Mouse (Mus musculus) neural tube, embryonic 14.5 days (tissue): ENCODE results near the gene Slc25a42. TPM values are rescaled to one million over a fixed set of nuclear protein-coding genes. Genes with fewer than 3 reads are reported as not detected.
"Not testable (repeated sequence)": the region's sequence is repeated elsewhere in the genome, so short reads cannot be mapped to it uniquely, and the experiment has no call there.

Source experiments
- ATAC-seq: fragments of 200-750 bp; cut with Nextera tagmentation; 2 replicates; pipeline ENCODE4 v1.8.0; 2017; ENCODE audit warnings: low read depth, mild to moderate bottlenecking, moderate TSS enrichment, moderate library complexity
- H3K27ac ChIP-seq: fragments of 300-500 bp; sonication (generic); 2 replicates; pipeline ENCODE4 v1.5.1; 2014; ENCODE audit warnings: low read depth, mild to moderate bottlenecking, control low read depth, low read length, moderate library complexity, mixed read lengths
- H3K27me3 ChIP-seq: fragments of 300-500 bp; sonication (generic); 2 replicates; pipeline ENCODE4 v1.6.1; 2014; ENCODE audit warnings: low read length; ENCODE audit not compliant: control insufficient read depth, insufficient read depth
- H3K36me3 ChIP-seq: fragments of 300-500 bp; sonication (generic); 2 replicates; pipeline ENCODE4 v1.6.1; 2014; ENCODE audit warnings: low read length, mixed read lengths; ENCODE audit not compliant: control insufficient read depth, insufficient read depth
- H3K4me1 ChIP-seq: fragments of 300-500 bp; sonication (generic); 2 replicates; pipeline ENCODE4 v1.6.1; 2014; ENCODE audit warnings: low read length; ENCODE audit not compliant: control insufficient read depth, insufficient read depth
- H3K4me2 ChIP-seq: fragments of 300-500 bp; sonication (generic); 2 replicates; pipeline ENCODE4 v1.6.1; 2014; ENCODE audit warnings: mild to moderate bottlenecking, low read depth, low read length, control low read depth
- H3K4me3 ChIP-seq: fragments of 300-500 bp; sonication (generic); 2 replicates; pipeline ENCODE4 v1.5.1; 2014; ENCODE audit warnings: low read depth, low read length, control low read depth, mixed read lengths
- H3K9ac ChIP-seq: fragments of 300-500 bp; sonication (generic); replicated peaks from 2 replicates; pipeline ENCODE4 v1.6.1; 2014; ENCODE audit warnings: low read depth, mild to moderate bottlenecking, control low read depth, low read length, mixed read lengths
- H3K9me3 ChIP-seq: fragments of 300-500 bp; sonication (generic); 2 replicates; pipeline ENCODE4 v1.6.1; 2016; ENCODE audit warnings: low read length; ENCODE audit not compliant: control insufficient read depth
- WGBS: fragments of 180-500 bp; shearing (Covaris S2); extraction: QIAGEN DNeasy Blood & Tissue Kit; methylation state at CpG from one replicate; pipeline ENCODE4 v1.1.7; 2014; 5-methylcytosine and 5-hydroxymethylcytosine counted together
- polyA plus RNA-seq: library from polyadenylated mRNA; unstranded; fragments of >200 nt; fragmentation: Nextera tagmentation; extraction: Ambion mirVana; gene quantifications from 2 replicates; pipeline ENCODE4 v1.2.1, GENCODE M21; 2014

The Slc25a42 gene
- polyA plus RNA-seq, 1 experiment from 2014 or later = 10.0 TPM

- Histone ChIP-seq H3K9me3 (no peaks in the 10 kb centered on the region), H3K4me1 (no peaks in the 10 kb centered on the region), H3K27me3 (no peaks in the 10 kb centered on the region), H3K4me2 (no peak overlapping the region), H3K9ac (no peak overlapping the region), H3K27ac (no peak overlapping the region), H3K4me3 (no peak overlapping the region), H3K36me3 (peaks cover 19% of the 10 kb centered on the region)
- WGBS = 65% methylated on average over 5 of the region's 5 CpGs
- ATAC-seq = no peak
Observed at GRCm38 (mm10) chr8:70219107-70219684, 7.1 kb upstream of the Slc25a42 start.

DNA sequence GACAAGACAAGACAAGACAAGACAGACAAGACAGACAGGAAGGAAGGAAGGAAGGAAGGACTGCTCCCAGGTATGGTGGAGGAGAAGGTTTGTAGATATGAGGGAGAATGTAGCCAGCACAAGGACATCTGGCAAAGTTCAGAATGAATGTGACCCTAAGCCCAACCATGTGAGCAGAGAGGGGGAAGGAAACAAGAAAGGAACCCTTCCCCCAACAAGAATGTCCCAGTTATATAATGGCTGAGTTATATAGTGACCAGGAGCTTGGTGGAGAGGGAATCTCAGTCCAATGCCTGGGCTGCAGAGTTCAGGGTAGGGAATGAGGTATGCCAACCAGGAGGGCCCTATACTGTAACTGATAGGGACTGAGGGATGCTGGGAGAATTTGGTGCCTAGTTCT is 5.3 kb upstream of the Slc25a42 start:
- no peak overlapping the region for H3K9ac ChIP-seq
- H3K4me2 ChIP-seq = no peak overlapping the region
- no peak for ATAC-seq
- no peaks in the 10 kb centered on the region for H3K27me3 ChIP-seq
- H3K27ac ChIP-seq = no peak overlapping the region
- no peaks in the 10 kb centered on the region for H3K9me3 ChIP-seq
- peaks cover 6% of the 10 kb centered on the region; the same call in 1 of the 2 replicates for H3K36me3 ChIP-seq
- no peak overlapping the region for H3K4me3 ChIP-seq
- no peaks in the 10 kb centered on the region for H3K4me1 ChIP-seq

GRCm38 (mm10) chr8:70216566-70216965 is 4.5 kb upstream of the Slc25a42 start:
- Histone ChIP-seq H3K27ac (no peak overlapping the region), H3K4me3 (no peak overlapping the region), H3K36me3 (no peaks in the 10 kb centered on the region), H3K4me1 (no peaks in the 10 kb centered on the region), H3K9me3 (no peaks in the 10 kb centered on the region), H3K9ac (no peak overlapping the region), H3K27me3 (no peaks in the 10 kb centered on the region), H3K4me2 (no peak overlapping the region)
- WGBS = 75% methylated on average over 1 of the region's 1 CpGs
- ATAC-seq = no peak

DNA sequence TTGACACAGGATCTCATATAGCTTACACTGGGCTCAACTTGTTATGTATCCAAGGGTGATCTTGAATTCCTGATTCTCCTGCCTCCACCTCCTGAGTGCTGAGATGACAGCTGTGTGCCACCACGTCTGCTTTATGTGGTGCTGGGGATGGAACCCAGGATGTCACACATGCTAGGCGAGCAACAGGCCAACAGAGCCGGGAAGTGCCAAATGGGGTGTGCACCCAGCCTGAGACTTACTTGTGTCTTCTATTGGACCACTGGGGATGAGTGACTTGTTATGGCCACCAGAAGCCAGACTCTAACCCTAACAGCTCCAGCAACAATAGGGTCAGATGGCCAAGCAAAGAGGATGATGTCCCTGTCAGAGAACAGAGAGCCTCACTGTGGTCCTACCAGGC is 4.1 kb upstream of the Slc25a42 start:
- WGBS = 77% methylated on average over 3 of the region's 3 CpGs
- not testable (repeated sequence) for H3K4me2 ChIP-seq, H3K27ac ChIP-seq

DNA sequence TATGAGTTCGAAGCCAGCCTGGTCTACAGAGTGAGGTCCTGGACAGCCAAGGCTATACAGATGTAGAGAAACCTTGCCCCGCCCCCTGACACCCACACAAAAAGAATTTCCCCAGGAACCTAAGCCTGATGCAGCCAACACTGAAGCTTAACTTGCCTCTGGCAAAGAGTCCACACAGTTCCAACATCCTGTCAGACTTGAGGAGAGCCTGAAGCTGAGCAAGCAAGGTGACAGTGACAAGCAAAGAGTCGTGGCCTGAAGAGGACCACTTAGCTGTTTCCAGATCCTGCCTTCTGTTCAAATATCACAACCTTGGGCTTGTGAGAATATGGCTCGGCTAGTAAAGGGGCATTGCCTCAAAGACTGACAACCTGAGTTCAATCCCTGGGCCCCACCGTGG is 3.0 kb upstream of the Slc25a42 start:
- Histone ChIP-seq H3K4me3 (no peak overlapping the region), H3K27me3 (no peaks in the 10 kb centered on the region), H3K4me2 (no peak overlapping the region), H3K27ac (no peak overlapping the region), H3K36me3 (no peaks in the 10 kb centered on the region), H3K9ac (no peak overlapping the region), H3K4me1 (peaks cover 4% of the 10 kb centered on the region; the same call in 1 of the 2 replicates), H3K9me3 (no peaks in the 10 kb centered on the region)
- WGBS = 68% methylated on average over 5 of the region's 5 CpGs
- no peak for ATAC-seq

More for the DNA sequence above, 4.1 kb upstream of the Slc25a42 start:
- H3K9me3 ChIP-seq, ATAC-seq, H3K4me3 ChIP-seq, H3K9ac ChIP-seq, H3K27me3 ChIP-seq, H3K4me1 ChIP-seq, H3K36me3 ChIP-seq: not testable (repeated sequence)

GRCm38 (mm10) chr8:70214411-70214810 is 2.3 kb upstream of the Slc25a42 start:
- 67% methylated on average over 3 of the region's 3 CpGs for WGBS
- Histone ChIP-seq H3K4me2 (no peak overlapping the region), H3K27me3 (no peaks in the 10 kb centered on the region)

GRCm38 (mm10) chr8:70211726-70212111 is 386 bp downstream of the Slc25a42 start:
- Histone ChIP-seq H3K9me3 (no peaks in the 10 kb centered on the region), H3K27ac (peak overlapping the region; percentile 39; the same call in 1 of the 2 replicates), H3K27me3 (no peaks in the 10 kb centered on the region), H3K4me3 (peak overlapping the region; percentile 64), H3K9ac (peak overlapping the region; percentile 63), H3K36me3 (no peaks in the 10 kb centered on the region), H3K4me1 (peaks cover 4% of the 10 kb centered on the region; the same call in 1 of the 2 replicates), H3K4me2 (peak overlapping the region; percentile 92)
- ATAC-seq = no peak
- WGBS = 3% methylated on average over 31 of the region's 31 CpGs

More at GRCm38 (mm10) chr8:70214411-70214810, 2.3 kb upstream of the Slc25a42 start:
- ATAC-seq = no peak
- no peaks in the 10 kb centered on the region for H3K9me3 ChIP-seq
- no peak overlapping the region for H3K27ac ChIP-seq
- no peak overlapping the region for H3K9ac ChIP-seq
- H3K4me1 ChIP-seq = peaks cover 4% of the 10 kb centered on the region; the same call in 1 of the 2 replicates
- no peaks in the 10 kb centered on the region for H3K36me3 ChIP-seq
- H3K4me3 ChIP-seq = no peak overlapping the region

GRCm38 (mm10) chr8:70211275-70211674 is 830 bp downstream of the Slc25a42 start:
- H3K4me3 ChIP-seq = peak overlapping the region; percentile 64
- no peak overlapping the region for H3K27ac ChIP-seq
- ATAC-seq = no peak
- WGBS = 68% methylated on average over 1 of the region's 1 CpGs
- H3K36me3 ChIP-seq = no peaks in the 10 kb centered on the region
- no peaks in the 10 kb centered on the region for H3K27me3 ChIP-seq
- H3K4me2 ChIP-seq = peak overlapping the region; percentile 92
- peak overlapping the region; percentile 63 for H3K9ac ChIP-seq
- peaks cover 4% of the 10 kb centered on the region; the same call in 1 of the 2 replicates for H3K4me1 ChIP-seq
- H3K9me3 ChIP-seq = no peaks in the 10 kb centered on the region

DNA sequence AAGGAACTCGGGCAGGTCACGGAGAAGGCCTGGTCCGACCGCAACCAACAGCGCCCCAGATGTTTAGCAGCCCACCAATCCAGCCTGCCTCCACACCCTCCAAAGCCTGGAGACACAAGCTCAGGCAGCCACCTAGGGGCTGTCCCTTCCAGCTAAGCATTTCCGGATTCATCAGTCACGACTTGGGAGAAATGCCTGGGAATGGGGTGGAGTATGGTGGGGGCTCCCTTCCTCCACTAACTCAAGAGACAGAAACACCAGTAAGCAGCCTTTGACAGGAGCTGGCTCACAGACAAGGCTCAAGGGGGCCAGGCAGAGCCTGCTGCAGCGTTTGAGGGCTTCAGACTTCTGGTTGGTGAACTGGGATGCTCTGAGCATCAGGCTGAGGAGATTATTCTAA is 1.6 kb downstream of the Slc25a42 start:
- WGBS = 41% methylated on average over 8 of the region's 8 CpGs
- H3K4me2 ChIP-seq = no peak overlapping the region
- no peak overlapping the region; the same call in 1 of the 2 replicates for H3K4me3 ChIP-seq
- no peak overlapping the region for H3K27ac ChIP-seq
- H3K27me3 ChIP-seq = no peaks in the 10 kb centered on the region
- no peak for ATAC-seq
- H3K9ac ChIP-seq = no peak overlapping the region
- H3K4me1 ChIP-seq = peaks cover 4% of the 10 kb centered on the region; the same call in 1 of the 2 replicates
- H3K9me3 ChIP-seq = no peaks in the 10 kb centered on the region
- H3K36me3 ChIP-seq = no peaks in the 10 kb centered on the region
